31 mouse cellular contexts compared by ENCODE assay signal in the genomic region with DNA sequence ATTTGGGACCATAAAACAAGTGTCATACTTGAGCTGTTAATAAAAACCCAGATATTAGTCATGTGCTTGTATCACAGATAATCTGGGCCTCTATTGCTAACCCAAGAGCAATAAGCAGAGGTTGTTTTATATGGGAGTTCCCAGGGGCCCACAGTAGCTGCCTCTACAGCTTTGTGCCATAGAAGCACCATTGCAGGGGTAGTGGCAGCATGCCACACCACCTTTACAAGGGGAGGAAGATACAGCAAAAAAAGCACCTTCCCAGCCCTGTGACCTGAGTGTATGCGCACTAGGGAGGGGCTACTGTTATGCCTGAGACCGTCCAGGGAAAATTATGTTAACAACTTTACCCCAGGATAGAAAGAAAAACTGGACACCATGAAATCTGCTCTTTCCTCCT.
"Had no signal": no experiment of that assay in that cellular context is flagged by ENCODE, and none has a peak within 500 bp of the region (broad histone marks: within the 10 kb centered on the region; RNA-seq: fewer than 3 reads in every experiment).

No protein-coding gene starts in this region.

- H3K4me3 ChIP-seq: limb, embryonic 10.5 days; limb, embryonic 12.5 days; limb, embryonic 13.5 days; limb, embryonic 15.5 days; liver, embryonic 12.5 days; liver, embryonic 13.5 days; liver, embryonic 15.5 days; lung, embryonic 15.5 days; megakaryocyte, embryonic 14.5 days; midbrain, embryonic 10.5 days; midbrain, embryonic 12.5 days; midbrain, embryonic 13.5 days; midbrain, embryonic 15.5 days; myocyte had no signal

- H3K9ac ChIP-seq: limb, embryonic 12.5 days; limb, embryonic 13.5 days; limb, embryonic 15.5 days; liver, embryonic 12.5 days; liver, embryonic 13.5 days; liver, embryonic 14.5 days; liver, embryonic 15.5 days; liver, postnatal 0 days; lung, embryonic 14.5 days; lung, embryonic 15.5 days; midbrain, embryonic 12.5 days; midbrain, embryonic 13.5 days; midbrain, embryonic 15.5 days had no signal

- H3K9me3 ChIP-seq: limb, embryonic 10.5 days; limb, embryonic 12.5 days; limb, embryonic 13.5 days; limb, embryonic 15.5 days; liver, embryonic 12.5 days; liver, embryonic 13.5 days; liver, embryonic 15.5 days; lung, embryonic 15.5 days; megakaryocyte, embryonic 14.5 days; midbrain, embryonic 10.5 days; midbrain, embryonic 12.5 days; midbrain, embryonic 13.5 days; midbrain, embryonic 15.5 days had no signal

- H3K27ac ChIP-seq: limb, embryonic 10.5 days; limb, embryonic 12.5 days; limb, embryonic 13.5 days; limb, embryonic 15.5 days; liver, embryonic 12.5 days; liver, embryonic 13.5 days; liver, embryonic 14.5 days; liver, embryonic 15.5 days; lung, embryonic 15.5 days; macrophage; midbrain, embryonic 10.5 days; midbrain, embryonic 12.5 days; midbrain, embryonic 13.5 days; midbrain, embryonic 15.5 days had no signal

- DNase-seq: left cerebral cortex, postnatal 4 days; liver; liver, embryonic 13.5 days; liver, postnatal 0 days; lung, adult 18-20 months; lung, adult 2 months; lung, embryonic 14.5 days; lung, postnatal 10 days; lung, postnatal 14 days; lung, postnatal 36 days; lung, postnatal 4 days; midbrain, embryonic 14.5 days had no signal

- H3K4me1 ChIP-seq: limb, embryonic 10.5 days; limb, embryonic 15.5 days; liver, embryonic 12.5 days; liver, embryonic 13.5 days; liver, embryonic 15.5 days; lung, embryonic 15.5 days; midbrain, embryonic 10.5 days; midbrain, embryonic 12.5 days; midbrain, embryonic 13.5 days; midbrain, embryonic 15.5 days had no signal

- H3K27me3 ChIP-seq: limb, embryonic 12.5 days; limb, embryonic 13.5 days; limb, embryonic 15.5 days; liver, embryonic 12.5 days; liver, embryonic 13.5 days; liver, embryonic 15.5 days; lung, embryonic 15.5 days; megakaryocyte, embryonic 14.5 days; midbrain, embryonic 12.5 days; midbrain, embryonic 13.5 days; midbrain, embryonic 15.5 days had no signal

- ATAC-seq: liver, embryonic 12.5 days; liver, postnatal 0 days; lung, postnatal 0 days; midbrain, embryonic 13.5 days; midbrain, embryonic 15.5 days; midbrain, embryonic 16.5 days had no signal

- H3K4me2 ChIP-seq: limb, embryonic 12.5 days; limb, embryonic 13.5 days; limb, embryonic 15.5 days; liver, embryonic 11.5 days; liver, embryonic 12.5 days; liver, embryonic 13.5 days; liver, embryonic 15.5 days; lung, embryonic 14.5 days; lung, embryonic 15.5 days; midbrain, embryonic 11.5 days; midbrain, embryonic 12.5 days; midbrain, embryonic 13.5 days; midbrain, embryonic 15.5 days had no signal
